Mouse (Mus musculus): ENCODE data around the gene Mast4. TPM values are rescaled to one million over a fixed set of nuclear protein-coding genes. Genes with fewer than 3 reads are reported as not detected.
A peak's percentile ranks its signal among the peaks of the same experiment; 100 is the strongest.

Gene Mast4
- polyA plus RNA-seq, 1 experiment from 2014 or later = 31.0 TPM

- H3K27ac ChIP-seq (ENCODE audit: low read depth, low read length) = no peak overlapping the region
- no peak overlapping the region for H3K4me3 ChIP-seq (ENCODE audit: low read length)
- WGBS = 89% methylated on average over 5 of the region's 5 CpGs
- no peak overlapping the region for H3K9ac ChIP-seq (ENCODE audit: low read depth, low read length)
- H3K27me3 ChIP-seq (ENCODE audit: control insufficient read depth, insufficient read depth, low read length) = no peaks in the 10 kb centered on the region
- no peaks in the 10 kb centered on the region for H3K36me3 ChIP-seq (ENCODE audit: control insufficient read depth, insufficient read depth, low read length)
- no peak for ATAC-seq (ENCODE audit: low FRiP score, low TSS enrichment)
- H3K9me3 ChIP-seq (ENCODE audit: control insufficient read depth, low read length) = no peaks in the 10 kb centered on the region
- no peaks in the 10 kb centered on the region for H3K4me1 ChIP-seq (ENCODE audit: control insufficient read depth, insufficient read depth, low read length)
- H3K4me2 ChIP-seq (replicated peaks; ENCODE audit: low read depth, low read length) = no peak overlapping the region
Observed at GRCm38 (mm10) chr13:102909654-102910418, 424.5 kb downstream of the Mast4 start.

GRCm38 (mm10) chr13:102906661-102907009 is 427.7 kb downstream of the Mast4 start:
- peak overlapping the region; percentile 70 for H3K4me2 ChIP-seq (replicated peaks; ENCODE audit: low read depth, low read length)
- peak overlapping the region; percentile 37; the same call in 1 of the 2 replicates for H3K27ac ChIP-seq (ENCODE audit: low read depth, low read length)
- ATAC-seq (ENCODE audit: low FRiP score, low TSS enrichment) = no peak
- peak overlapping the region; percentile 63 for H3K4me3 ChIP-seq (ENCODE audit: low read length)
- H3K4me1 ChIP-seq (ENCODE audit: control insufficient read depth, insufficient read depth, low read length) = peaks cover 5% of the 10 kb centered on the region; the same call in 1 of the 2 replicates
- H3K36me3 ChIP-seq (ENCODE audit: control insufficient read depth, insufficient read depth, low read length) = no peaks in the 10 kb centered on the region
- 8% methylated on average over 9 of the region's 9 CpGs for whole genome bisulfite sequencing
- H3K27me3 ChIP-seq (ENCODE audit: control insufficient read depth, insufficient read depth, low read length) = no peaks in the 10 kb centered on the region
- H3K9ac ChIP-seq (ENCODE audit: low read depth, low read length) = 0 out of 2 replicates have a peak overlapping the region, but pooled peaks have one; percentile 35
- no peaks in the 10 kb centered on the region for H3K9me3 ChIP-seq (ENCODE audit: control insufficient read depth, low read length)

- ATAC-seq (ENCODE audit: low FRiP score, low TSS enrichment) = peak; percentile 98
- Histone ChIP-seq H3K4me3 (ENCODE audit: low read length) (peak overlapping the region; percentile 63), H3K36me3 (ENCODE audit: control insufficient read depth, insufficient read depth, low read length) (no peaks in the 10 kb centered on the region), H3K4me1 (ENCODE audit: control insufficient read depth, insufficient read depth, low read length) (peaks cover 7% of the 10 kb centered on the region; the same call in 1 of the 2 replicates), H3K9me3 (ENCODE audit: control insufficient read depth, low read length) (no peaks in the 10 kb centered on the region), H3K27me3 (ENCODE audit: control insufficient read depth, insufficient read depth, low read length) (no peaks in the 10 kb centered on the region), H3K4me2 (replicated peaks; ENCODE audit: low read depth, low read length) (peak overlapping the region; percentile 70), H3K9ac (ENCODE audit: low read depth, low read length) (peak overlapping the region; percentile 75), H3K27ac (ENCODE audit: low read depth, low read length) (peak overlapping the region; percentile 37)
- WGBS = under 1% methylated on average over 16 of the region's 16 CpGs
Observed at GRCm38 (mm10) chr13:102906004-102906660, 428.2 kb downstream of the Mast4 start.

GRCm38 (mm10) chr13:102905361-102905950 is 428.8 kb downstream of the Mast4 start:
- no peak for ATAC-seq (ENCODE audit: low FRiP score, low TSS enrichment)
- no peaks in the 10 kb centered on the region for H3K9me3 ChIP-seq (ENCODE audit: control insufficient read depth, low read length)
- H3K4me1 ChIP-seq (ENCODE audit: control insufficient read depth, insufficient read depth, low read length) = peaks cover 13% of the 10 kb centered on the region; the same call in 1 of the 2 replicates
- no peaks in the 10 kb centered on the region for H3K27me3 ChIP-seq (ENCODE audit: control insufficient read depth, insufficient read depth, low read length)
- H3K27ac ChIP-seq (ENCODE audit: low read depth, low read length) = peak overlapping the region; percentile 37
- H3K9ac ChIP-seq (ENCODE audit: low read depth, low read length) = peak overlapping the region; percentile 75
- under 1% methylated on average over 16 of the region's 16 CpGs for WGBS
- peak overlapping the region; percentile 63 for H3K4me3 ChIP-seq (ENCODE audit: low read length)
- no peaks in the 10 kb centered on the region for H3K36me3 ChIP-seq (ENCODE audit: control insufficient read depth, insufficient read depth, low read length)
- peak overlapping the region; percentile 70 for H3K4me2 ChIP-seq (replicated peaks; ENCODE audit: low read depth, low read length)

GRCm38 (mm10) chr13:102903689-102904088 is 430.6 kb downstream of the Mast4 start:
- Histone ChIP-seq H3K4me1 (ENCODE audit: control insufficient read depth, insufficient read depth, low read length) (peaks cover 31% of the 10 kb centered on the region), H3K9ac (ENCODE audit: low read depth, low read length) (no peak overlapping the region)

GRCm38 (mm10) chr13:102902123-102902522 is 432.2 kb downstream of the Mast4 start:
- Histone ChIP-seq H3K4me2 (replicated peaks; ENCODE audit: low read depth, low read length) (no peak overlapping the region), H3K9me3 (ENCODE audit: control insufficient read depth, low read length) (no peaks in the 10 kb centered on the region), H3K27me3 (ENCODE audit: control insufficient read depth, insufficient read depth, low read length) (no peaks in the 10 kb centered on the region), H3K27ac (ENCODE audit: low read depth, low read length) (no peak overlapping the region), H3K9ac (ENCODE audit: low read depth, low read length) (no peak overlapping the region), H3K4me1 (ENCODE audit: control insufficient read depth, insufficient read depth, low read length) (peaks cover 35% of the 10 kb centered on the region), H3K36me3 (ENCODE audit: control insufficient read depth, insufficient read depth, low read length) (no peaks in the 10 kb centered on the region), H3K4me3 (ENCODE audit: low read length) (no peak overlapping the region)
- 82% methylated on average over 7 of the region's 7 CpGs for WGBS
- ATAC-seq (ENCODE audit: low FRiP score, low TSS enrichment) = no peak

More at GRCm38 (mm10) chr13:102903689-102904088, 430.6 kb downstream of the Mast4 start:
- no peaks in the 10 kb centered on the region for H3K36me3 ChIP-seq (ENCODE audit: control insufficient read depth, insufficient read depth, low read length)
- no peak overlapping the region; the same call in 1 of the 2 replicates for H3K4me2 ChIP-seq (replicated peaks; ENCODE audit: low read depth, low read length)
- H3K27ac ChIP-seq (ENCODE audit: low read depth, low read length) = no peak overlapping the region
- 74% methylated on average over 4 of the region's 4 CpGs for WGBS
- H3K9me3 ChIP-seq (ENCODE audit: control insufficient read depth, low read length) = no peaks in the 10 kb centered on the region
- ATAC-seq (ENCODE audit: low FRiP score, low TSS enrichment) = no peak
- no peaks in the 10 kb centered on the region for H3K27me3 ChIP-seq (ENCODE audit: control insufficient read depth, insufficient read depth, low read length)
- H3K4me3 ChIP-seq (ENCODE audit: low read length) = no peak overlapping the region

GRCm38 (mm10) chr13:102900531-102900930 is 433.8 kb downstream of the Mast4 start:
- ATAC-seq (ENCODE audit: low FRiP score, low TSS enrichment) = no peak
- Histone ChIP-seq H3K27me3 (ENCODE audit: control insufficient read depth, insufficient read depth, low read length) (no peaks in the 10 kb centered on the region), H3K27ac (ENCODE audit: low read depth, low read length) (no peak overlapping the region), H3K4me3 (ENCODE audit: low read length) (no peak overlapping the region), H3K4me2 (replicated peaks; ENCODE audit: low read depth, low read length) (no peak overlapping the region), H3K9me3 (ENCODE audit: control insufficient read depth, low read length) (no peaks in the 10 kb centered on the region), H3K9ac (ENCODE audit: low read depth, low read length) (no peak overlapping the region), H3K36me3 (ENCODE audit: control insufficient read depth, insufficient read depth, low read length) (no peaks in the 10 kb centered on the region), H3K4me1 (ENCODE audit: control insufficient read depth, insufficient read depth, low read length) (peaks cover 35% of the 10 kb centered on the region)
- 40% methylated on average over 8 of the region's 8 CpGs for WGBS

- 29% methylated on average over 2 of the region's 2 CpGs for WGBS
Observed at GRCm38 (mm10) chr13:102900083-102900420, 434.2 kb downstream of the Mast4 start.

More at GRCm38 (mm10) chr13:102900083-102900420, 434.2 kb downstream of the Mast4 start:
- H3K27me3 ChIP-seq (ENCODE audit: control insufficient read depth, insufficient read depth, low read length) = no peaks in the 10 kb centered on the region
- no peak overlapping the region for H3K27ac ChIP-seq (ENCODE audit: low read depth, low read length)
- H3K9me3 ChIP-seq (ENCODE audit: control insufficient read depth, low read length) = no peaks in the 10 kb centered on the region
- H3K4me2 ChIP-seq (replicated peaks; ENCODE audit: low read depth, low read length) = no peak overlapping the region
- H3K9ac ChIP-seq (ENCODE audit: low read depth, low read length) = no peak overlapping the region
- H3K4me3 ChIP-seq (ENCODE audit: low read length) = no peak overlapping the region
- H3K36me3 ChIP-seq (ENCODE audit: control insufficient read depth, insufficient read depth, low read length) = no peaks in the 10 kb centered on the region
- peaks cover 35% of the 10 kb centered on the region for H3K4me1 ChIP-seq (ENCODE audit: control insufficient read depth, insufficient read depth, low read length)
- no peak for ATAC-seq (ENCODE audit: low FRiP score, low TSS enrichment)
